Mouse (Mus musculus) bone marrow, adult 2 months (tissue): ENCODE measurements around the gene Scn8a.

Experiments used
- CTCF ChIP-seq: fragments of 200-500 bp; IDR thresholded peaks from 2 replicates; pipeline ENCODE4 v1.5.1; 2011; ENCODE audit warnings: low read length, control low read depth; ENCODE audit not compliant: control insufficient read depth, insufficient read depth
- POLR2A ChIP-seq: fragments of 200-500 bp; IDR thresholded peaks from 2 replicates; pipeline ENCODE4 v1.6.1; 2011; ENCODE audit warnings: low read depth, mild to moderate bottlenecking, control low read depth, low read length, borderline replicate concordance; ENCODE audit not compliant: control insufficient read depth

DNA sequence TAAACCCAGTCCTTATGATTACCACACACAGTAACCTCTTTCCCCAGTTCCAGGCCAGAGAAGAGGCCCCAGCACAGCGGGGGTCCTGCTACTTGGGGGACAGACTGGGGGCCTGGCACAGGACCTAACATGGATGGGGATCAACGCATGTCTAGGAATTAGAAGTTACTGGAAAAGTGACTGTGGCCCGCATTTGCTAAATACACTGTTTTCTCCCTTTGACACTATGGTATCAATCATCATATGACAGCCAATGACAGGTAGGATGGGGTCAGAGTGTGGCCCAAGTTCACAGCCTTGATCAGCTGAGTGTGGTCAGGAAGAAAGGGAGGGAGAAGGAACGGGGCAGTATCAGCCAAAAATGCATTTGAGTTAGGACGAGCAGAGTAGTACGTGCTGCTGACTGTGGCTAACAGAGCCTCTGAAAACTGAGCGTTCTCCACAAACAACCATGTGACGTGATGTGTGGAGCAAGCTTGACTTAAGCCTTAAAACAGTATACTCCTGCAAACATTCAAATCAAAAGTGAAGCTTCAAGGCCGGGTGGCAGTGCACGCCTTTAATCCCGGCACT, 190.7 kb downstream of the Scn8a start:
- no peak for TF ChIP-seq CTCF
- TF ChIP-seq POLR2A, result no peak
